ENCODE assay signal across 10 mouse cellular contexts in the genomic region with DNA sequence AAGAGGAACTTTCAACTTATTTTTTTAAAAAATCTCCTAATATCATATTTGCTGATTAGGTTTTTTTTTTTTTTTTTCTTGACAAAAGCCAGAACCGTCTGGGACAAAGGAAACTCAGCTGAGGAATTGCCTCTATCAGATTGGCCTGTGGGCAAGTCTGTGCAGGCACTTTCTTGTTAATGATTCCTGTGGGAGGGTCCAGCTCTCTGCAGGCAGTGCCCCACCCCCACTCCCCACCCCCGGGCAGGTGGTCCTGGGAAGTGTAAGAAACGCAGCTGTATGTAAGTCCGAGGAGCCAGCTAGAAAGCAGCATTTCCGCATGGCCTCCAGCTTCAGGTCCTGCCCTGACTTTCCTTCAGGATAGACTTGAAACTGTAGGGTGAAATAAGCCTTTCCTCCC.
DNase-seq lines count a peak whose midpoint lies in the region; ATAC-seq and TF ChIP-seq lines count a peak whose summit lies in the region.
"Had no signal": no experiment of that assay in that cellular context is flagged by ENCODE, and none has a peak within 500 bp of the region (broad histone marks: within the 10 kb centered on the region; RNA-seq: fewer than 3 reads in every experiment).

No protein-coding gene starts in this region.

- TF ChIP-seq CTCF in ES-Bruce4 (IDR thresholded peaks at IDR 0.05; ENCODE audit: low read depth, low read length): no peak

- H3K27ac ChIP-seq in intestine, embryonic 15.5 days: no peak overlapping the region
- H3K27ac ChIP-seq in intestine, embryonic 16.5 days (ENCODE audit: low read length): no peak overlapping the region
- H3K27ac ChIP-seq in ES-Bruce4 (ENCODE audit: insufficient read depth, low read length): peak overlapping the region; percentile 61; the same call in 1 of the 2 replicates
- H3K27ac ChIP-seq in embryonic facial prominence, embryonic 14.5 days (replicated peaks; ENCODE audit: low read depth, low read length): no peak overlapping the region
- H3K27ac ChIP-seq: hindbrain, embryonic 15.5 days had no signal

- H3K9me3 ChIP-seq in intestine, embryonic 15.5 days: no peaks in the 10 kb centered on the region
- H3K9me3 ChIP-seq in intestine, embryonic 16.5 days (ENCODE audit: control insufficient read depth, low read length): no peaks in the 10 kb centered on the region
- H3K9me3 ChIP-seq in ES-Bruce4 (replicated peaks; ENCODE audit: control insufficient read depth, insufficient read depth, low read length, poor library complexity, severe bottlenecking): no peaks in the 10 kb centered on the region
- H3K9me3 ChIP-seq in embryonic facial prominence, embryonic 14.5 days (ENCODE audit: control insufficient read depth, low read length): no peaks in the 10 kb centered on the region
- H3K9me3 ChIP-seq: hindbrain, embryonic 15.5 days had no signal

- TF ChIP-seq EP300 in ES-Bruce4 (IDR thresholded peaks at IDR 0.05; ENCODE audit: insufficient read depth, low read depth, low read length): peak; percentile 66

- no peak overlapping the region for H3K4me2 ChIP-seq in intestine, embryonic 15.5 days (replicated peaks)
- H3K4me2 ChIP-seq in intestine, embryonic 16.5 days (ENCODE audit: low read depth, low read length): no peak overlapping the region
- no peak overlapping the region for H3K4me2 ChIP-seq in embryonic facial prominence, embryonic 14.5 days (ENCODE audit: low read depth, low read length)
- H3K4me2 ChIP-seq: hindbrain, embryonic 15.5 days had no signal

- no peaks in the 10 kb centered on the region for H3K36me3 ChIP-seq in intestine, embryonic 15.5 days
- H3K36me3 ChIP-seq in intestine, embryonic 16.5 days (ENCODE audit: control insufficient read depth, insufficient read depth, low read length): no peaks in the 10 kb centered on the region
- no peaks in the 10 kb centered on the region for H3K36me3 ChIP-seq in ES-Bruce4 (ENCODE audit: control insufficient read depth, insufficient read depth, low read length, poor library complexity, severe bottlenecking)
- H3K36me3 ChIP-seq in embryonic facial prominence, embryonic 14.5 days (ENCODE audit: control insufficient read depth, insufficient read depth, low read length): no peaks in the 10 kb centered on the region
- H3K36me3 ChIP-seq: hindbrain, embryonic 15.5 days had no signal

- no peak overlapping the region for H3K4me3 ChIP-seq in intestine, embryonic 15.5 days (replicated peaks)
- H3K4me3 ChIP-seq in intestine, embryonic 16.5 days (ENCODE audit: low read length): no peak overlapping the region
- H3K4me3 ChIP-seq in ES-Bruce4 (ENCODE audit: low read depth, low read length): no peak overlapping the region
- no peak overlapping the region for H3K4me3 ChIP-seq in embryonic facial prominence, embryonic 14.5 days (ENCODE audit: low read depth, low read length)
- H3K4me3 ChIP-seq: erythroblast, embryonic 14.5 days; hindbrain, embryonic 15.5 days had no signal

- H3K9ac ChIP-seq in intestine, embryonic 15.5 days: no peak overlapping the region
- no peak overlapping the region for H3K9ac ChIP-seq in intestine, embryonic 16.5 days (ENCODE audit: low read depth, low read length)
- no peak overlapping the region for H3K9ac ChIP-seq in ES-Bruce4 (ENCODE audit: low read depth, poor library complexity, severe bottlenecking)
- no peak overlapping the region for H3K9ac ChIP-seq in embryonic facial prominence, embryonic 14.5 days (ENCODE audit: low read depth, low read length)
- H3K9ac ChIP-seq: hindbrain, embryonic 15.5 days had no signal

- no peak for TF ChIP-seq POLR2A in ES-Bruce4 (IDR thresholded peaks at IDR 0.05; ENCODE audit: insufficient read depth, low read length)

- peak; percentile 74 for DNase-seq in ES-CJ7 (ENCODE audit: low read depth, low spot score)
- DNase-seq in embryonic facial prominence, embryonic 14.5 days (ENCODE audit: low spot score): peak; percentile 36
- DNase-seq in gastrocnemius, adult 18-20 months (ENCODE audit: low spot score): no peak
- DNase-seq in thymus, postnatal 4 days: no peak
- DNase-seq: cerebellum, postnatal 10 days had no signal

- peak; percentile 34; the same call in 1 of the 2 replicates for ATAC-seq in intestine, embryonic 15.5 days
- no peak for ATAC-seq in intestine, embryonic 16.5 days
- ATAC-seq in embryonic facial prominence, embryonic 14.5 days (ENCODE audit: low read depth): peak; percentile 33; the same call in 1 of the 2 replicates

- 13% methylated on average over 5 of the region's 5 CpGs for WGBS in intestine, embryonic 15.5 days
- WGBS in intestine, embryonic 16.5 days: 15% methylated on average over 5 of the region's 5 CpGs
- WGBS in embryonic facial prominence, embryonic 14.5 days: 4% methylated on average over 5 of the region's 5 CpGs

- no peaks in the 10 kb centered on the region for H3K27me3 ChIP-seq in intestine, embryonic 15.5 days (replicated peaks)
- H3K27me3 ChIP-seq in intestine, embryonic 16.5 days (replicated peaks; ENCODE audit: control insufficient read depth, insufficient read depth, low read length): peaks cover 3% of the 10 kb centered on the region; the same call in 1 of the 2 replicates
- H3K27me3 ChIP-seq in ES-Bruce4 (ENCODE audit: control insufficient read depth, insufficient read depth, low read length, poor library complexity, severe bottlenecking): no peaks in the 10 kb centered on the region
- H3K27me3 ChIP-seq in embryonic facial prominence, embryonic 14.5 days (replicated peaks; ENCODE audit: control insufficient read depth, insufficient read depth, low read length): no peaks in the 10 kb centered on the region
- H3K27me3 ChIP-seq: hindbrain, embryonic 15.5 days had no signal

- no peaks in the 10 kb centered on the region for H3K4me1 ChIP-seq in intestine, embryonic 15.5 days (replicated peaks)
- H3K4me1 ChIP-seq in intestine, embryonic 16.5 days (ENCODE audit: control insufficient read depth, insufficient read depth, low read length): no peaks in the 10 kb centered on the region
- no peaks in the 10 kb centered on the region for H3K4me1 ChIP-seq in ES-Bruce4 (ENCODE audit: control insufficient read depth, insufficient read depth, low read length)
- H3K4me1 ChIP-seq in embryonic facial prominence, embryonic 14.5 days (ENCODE audit: control insufficient read depth, insufficient read depth, low read length): no peaks in the 10 kb centered on the region
- H3K4me1 ChIP-seq: hindbrain, embryonic 15.5 days had no signal

Comparison
In these comparisons a context has a peak if more than half of its experiments do, and no peak if none do; other contexts are left out.
1. DNase-seq: peak in ES-CJ7 (single experiment) and embryonic facial prominence, embryonic 14.5 days (single experiment); none in gastrocnemius, adult 18-20 months (single experiment) and thymus, postnatal 4 days (single experiment).